Mouse (Mus musculus) heart, embryonic 12.5 days (tissue): ENCODE data around the gene Plce1. TPM values are rescaled to one million over a fixed set of nuclear protein-coding genes. Genes with fewer than 3 reads are reported as not detected.

Experiments
- ATAC-seq: fragments of 200-750 bp; cut with Nextera tagmentation; 2 replicates; pipeline ENCODE4 v1.8.0; 2017; ENCODE audit warnings: moderate TSS enrichment, moderate library complexity; ENCODE audit not compliant: insufficient number of reproducible peaks, low FRiP score
- H3K27ac ChIP-seq: fragments of 300-500 bp; sonication (generic); 2 replicates; pipeline ENCODE4 v1.5.1; 2016; ENCODE audit warnings: mild to moderate bottlenecking, moderate library complexity; ENCODE audit not compliant: poor library complexity, severe bottlenecking
- H3K27me3 ChIP-seq: fragments of 300-500 bp; sonication (generic); replicated peaks from 2 replicates; pipeline ENCODE4 v1.6.1; 2016; ENCODE audit warnings: mild to moderate bottlenecking, moderate library complexity
- H3K36me3 ChIP-seq: fragments of 300-500 bp; sonication (generic); 2 replicates; pipeline ENCODE4 v1.6.1; 2016; ENCODE audit warnings: mild to moderate bottlenecking, moderate library complexity
- H3K4me1 ChIP-seq: fragments of 300-500 bp; sonication (generic); replicated peaks from 2 replicates; pipeline ENCODE4 v1.6.1; 2016; ENCODE audit warnings: mild to moderate bottlenecking
- H3K4me2 ChIP-seq: fragments of 300-500 bp; sonication (generic); 2 replicates; pipeline ENCODE4 v1.6.1; 2016; ENCODE audit warnings: mild to moderate bottlenecking, moderate library complexity
- H3K4me3 ChIP-seq: fragments of 300-500 bp; sonication (generic); 2 replicates; pipeline ENCODE4 v1.5.1; 2016; ENCODE audit warnings: mild to moderate bottlenecking
- H3K9ac ChIP-seq: fragments of 300-500 bp; sonication (generic); 2 replicates; pipeline ENCODE4 v1.6.1; 2016; ENCODE audit warnings: mild to moderate bottlenecking, moderate library complexity
- H3K9me3 ChIP-seq: fragments of 300-500 bp; sonication (generic); replicated peaks from 2 replicates; pipeline ENCODE4 v1.6.1; 2016; ENCODE audit warnings: mild to moderate bottlenecking, moderate library complexity
- WGBS: fragments of 180-500 bp; shearing (Covaris S2); methylation state at CpG from one replicate; pipeline ENCODE4 v1.1.7; 2016; 5-methylcytosine and 5-hydroxymethylcytosine counted together
- polyA plus RNA-seq: library from polyadenylated mRNA; unstranded; fragments of >200 nt; fragmentation: Nextera tagmentation; extraction: Ambion mirVana; gene quantifications from 2 replicates; pipeline ENCODE4 v1.2.1, GENCODE M21; 2016

Gene Plce1
- polyA plus RNA-seq, 1 experiment from 2014 or later, result 8.4 TPM

DNA sequence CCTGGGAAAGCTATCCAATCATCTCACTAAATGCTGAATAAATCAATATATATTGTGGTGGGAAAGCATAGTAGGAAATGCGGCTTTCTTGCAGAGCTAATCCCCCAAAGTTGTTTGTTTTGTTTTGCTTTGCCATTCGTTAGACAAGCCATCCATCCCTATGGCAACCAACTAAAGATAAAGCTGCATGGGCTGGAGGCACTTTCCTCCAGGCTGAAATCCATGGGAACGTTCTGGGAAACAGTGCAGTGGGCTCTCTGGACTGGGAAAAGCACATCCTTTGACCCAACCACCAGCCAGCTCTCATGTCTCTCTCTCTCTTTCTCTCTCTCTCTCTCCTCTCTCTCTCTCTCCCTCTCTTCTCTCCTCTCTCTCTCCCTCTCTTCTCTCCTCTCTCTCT is 248.4 kb downstream of the Plce1 start:
- H3K9me3 ChIP-seq, result no peaks in the 10 kb centered on the region
- peaks cover 25% of the 10 kb centered on the region for H3K36me3 ChIP-seq
- no peak overlapping the region for H3K4me2 ChIP-seq
- no peaks in the 10 kb centered on the region for H3K4me1 ChIP-seq
- H3K27me3 ChIP-seq, result no peaks in the 10 kb centered on the region
- H3K9ac ChIP-seq, result no peak overlapping the region
- no peak overlapping the region for H3K27ac ChIP-seq
- no peak for ATAC-seq
- WGBS, result 7% methylated on average over 3 of the region's 3 CpGs
- no peak overlapping the region for H3K4me3 ChIP-seq

DNA sequence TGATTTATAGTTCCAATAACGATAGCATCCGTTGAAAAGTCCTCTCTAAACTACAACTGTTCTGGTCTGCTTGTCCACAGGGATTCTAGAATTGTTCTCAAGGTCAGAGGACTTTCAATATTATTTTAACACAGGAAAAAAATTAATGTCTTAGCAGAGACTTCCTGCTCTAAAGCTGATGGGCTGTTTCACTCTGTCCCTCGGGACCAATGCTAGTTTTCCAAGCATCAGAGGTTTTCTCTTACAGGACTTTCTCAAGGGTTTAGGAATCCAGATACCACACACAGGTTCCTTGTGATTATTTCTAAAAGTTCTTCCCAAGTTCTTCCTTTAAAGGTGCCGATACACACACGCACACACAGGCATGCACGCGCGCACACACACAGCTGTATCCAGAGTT is 263.6 kb downstream of the Plce1 start:
- Histone ChIP-seq H3K4me1 (peaks cover 4% of the 10 kb centered on the region), H3K4me2 (no peak overlapping the region), H3K36me3 (0 out of 2 replicates have a peak, but pooled peaks cover under 1% of the 10 kb centered on the region), H3K27ac (no peak overlapping the region), H3K9me3 (no peaks in the 10 kb centered on the region), H3K27me3 (no peaks in the 10 kb centered on the region), H3K4me3 (no peak overlapping the region), H3K9ac (no peak overlapping the region)
- no peak for ATAC-seq
- WGBS, result 82% methylated on average over 8 of the region's 8 CpGs

DNA sequence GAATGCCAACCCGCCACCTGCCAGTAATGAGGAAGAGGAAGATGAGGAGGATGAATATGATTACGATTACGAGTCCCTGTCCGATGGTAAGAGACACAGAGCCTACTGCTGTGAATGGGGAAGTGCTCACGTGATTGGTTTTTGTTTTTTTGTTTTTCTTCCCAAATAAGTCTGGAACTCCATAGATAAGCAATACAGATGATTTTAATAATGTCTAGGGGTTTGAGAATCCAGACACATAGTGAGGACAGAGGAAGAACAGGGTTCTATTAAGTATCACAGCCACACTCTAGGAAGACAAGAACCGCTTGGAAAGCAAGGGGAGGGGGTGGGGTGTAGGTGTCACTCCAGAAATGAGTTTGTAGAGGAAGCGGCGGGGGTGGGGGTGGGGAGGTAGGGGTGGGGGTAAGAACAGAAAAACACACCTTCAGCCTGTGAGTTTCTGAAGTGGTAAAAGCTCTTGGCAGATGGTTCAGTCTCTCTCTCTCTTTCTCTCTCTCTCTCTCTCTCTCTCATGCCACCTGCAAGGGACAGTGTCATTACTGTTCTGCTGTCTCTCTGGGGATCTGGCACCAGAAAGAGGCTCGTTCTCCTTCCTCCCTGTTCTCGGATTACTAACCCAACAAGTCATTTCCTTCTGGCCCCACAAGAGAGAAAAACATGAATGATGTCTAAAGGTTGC is 265.0 kb downstream of the Plce1 start:
- Histone ChIP-seq H3K36me3 (0 out of 2 replicates have a peak, but pooled peaks cover 5% of the 10 kb centered on the region), H3K27me3 (no peaks in the 10 kb centered on the region), H3K9me3 (no peaks in the 10 kb centered on the region), H3K4me1 (peaks cover 4% of the 10 kb centered on the region), H3K9ac (no peak overlapping the region), H3K4me3 (no peak overlapping the region), H3K27ac (no peak overlapping the region), H3K4me2 (no peak overlapping the region)
- ATAC-seq, result no peak
- 46% methylated on average over 10 of the region's 10 CpGs for WGBS

DNA sequence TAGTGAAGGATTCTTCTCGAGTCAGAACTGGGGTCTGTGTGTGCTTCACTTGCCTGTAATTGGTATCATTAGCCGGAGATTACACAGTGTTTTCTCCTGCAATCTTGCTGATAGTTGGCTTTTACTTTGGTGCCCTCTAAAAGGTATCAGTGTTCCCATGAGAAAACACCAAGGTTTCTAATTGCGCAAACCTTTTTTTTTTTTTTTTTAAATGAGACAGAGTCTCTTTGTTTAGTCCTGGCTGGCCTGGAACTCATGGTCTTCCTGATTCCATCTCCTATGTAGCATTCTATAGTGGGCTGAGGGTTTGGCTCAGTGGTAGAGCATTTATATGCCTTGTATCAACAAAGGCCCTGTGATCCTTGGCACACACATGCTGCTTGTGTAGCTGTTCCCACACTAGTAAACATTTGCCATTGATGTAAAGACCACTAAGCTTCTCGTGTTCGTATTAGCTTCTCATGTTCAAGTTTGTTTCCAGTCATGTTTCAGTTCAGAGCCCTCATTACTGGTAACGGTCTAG is 265.6 kb downstream of the Plce1 start:
- WGBS, result 52% methylated on average over 6 of the region's 6 CpGs
- 0 out of 2 replicates have a peak, but pooled peaks cover 5% of the 10 kb centered on the region for H3K36me3 ChIP-seq
- H3K27ac ChIP-seq, result no peak overlapping the region
- no peak overlapping the region for H3K4me2 ChIP-seq
- no peaks in the 10 kb centered on the region for H3K9me3 ChIP-seq
- H3K4me1 ChIP-seq, result peaks cover 4% of the 10 kb centered on the region
- no peak for ATAC-seq
- no peak overlapping the region for H3K4me3 ChIP-seq
- no peaks in the 10 kb centered on the region for H3K27me3 ChIP-seq
- H3K9ac ChIP-seq, result no peak overlapping the region

DNA sequence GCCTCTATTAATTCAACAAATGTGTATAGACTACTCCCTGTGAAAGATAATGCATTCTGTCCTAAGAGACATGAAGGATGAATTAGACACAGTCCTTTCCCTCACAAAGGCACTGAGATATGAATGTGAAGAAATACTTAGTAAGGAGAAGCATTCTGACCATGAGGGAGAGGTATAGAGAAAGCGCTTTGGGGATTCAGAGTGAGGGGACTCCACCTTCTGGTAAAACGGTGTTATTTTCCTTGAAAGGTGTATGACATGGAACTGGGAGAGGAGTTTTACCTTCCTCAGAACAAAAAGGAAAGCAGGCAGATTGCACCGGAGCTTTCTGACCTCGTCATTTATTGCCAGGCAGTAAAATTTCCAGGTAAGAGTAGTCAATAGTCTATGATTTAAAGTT is 269.3 kb downstream of the Plce1 start:
- Histone ChIP-seq H3K36me3 (0 out of 2 replicates have a peak, but pooled peaks cover 5% of the 10 kb centered on the region), H3K4me1 (peaks cover 4% of the 10 kb centered on the region), H3K9ac (no peak overlapping the region), H3K9me3 (no peaks in the 10 kb centered on the region), H3K4me3 (no peak overlapping the region), H3K4me2 (no peak overlapping the region), H3K27me3 (no peaks in the 10 kb centered on the region), H3K27ac (no peak overlapping the region)
- no peak for ATAC-seq
- 51% methylated on average over 4 of the region's 4 CpGs for WGBS

DNA sequence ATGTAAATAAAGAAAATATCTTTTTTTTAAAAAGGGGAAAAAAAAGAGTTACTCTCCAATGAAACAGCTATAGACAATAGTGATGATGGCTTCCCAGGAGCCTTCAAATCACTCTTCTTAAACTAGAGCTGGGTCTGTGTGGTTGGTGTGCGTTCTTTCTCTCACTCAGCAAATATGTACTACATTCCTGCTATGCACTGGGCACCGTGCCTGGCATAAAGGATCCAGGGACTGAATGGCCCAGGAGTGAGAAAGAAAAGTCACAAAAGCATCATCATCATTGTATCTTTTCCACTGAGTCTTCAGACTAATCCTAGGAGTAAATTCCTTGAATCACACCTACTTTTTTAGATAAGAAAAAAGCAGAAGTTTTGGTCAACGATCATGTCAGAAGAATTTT is 276.3 kb downstream of the Plce1 start:
- H3K27ac ChIP-seq, result no peak overlapping the region
- H3K27me3 ChIP-seq, result no peaks in the 10 kb centered on the region
- ATAC-seq, result no peak
- no peak overlapping the region for H3K4me3 ChIP-seq
- no peak overlapping the region for H3K4me2 ChIP-seq
- H3K36me3 ChIP-seq, result no peaks in the 10 kb centered on the region
- 79% methylated on average over 3 of the region's 3 CpGs for WGBS
- H3K9ac ChIP-seq, result no peak overlapping the region
- H3K4me1 ChIP-seq, result 0 out of 2 replicates have a peak, but pooled peaks cover 8% of the 10 kb centered on the region
- H3K9me3 ChIP-seq, result no peaks in the 10 kb centered on the region

DNA sequence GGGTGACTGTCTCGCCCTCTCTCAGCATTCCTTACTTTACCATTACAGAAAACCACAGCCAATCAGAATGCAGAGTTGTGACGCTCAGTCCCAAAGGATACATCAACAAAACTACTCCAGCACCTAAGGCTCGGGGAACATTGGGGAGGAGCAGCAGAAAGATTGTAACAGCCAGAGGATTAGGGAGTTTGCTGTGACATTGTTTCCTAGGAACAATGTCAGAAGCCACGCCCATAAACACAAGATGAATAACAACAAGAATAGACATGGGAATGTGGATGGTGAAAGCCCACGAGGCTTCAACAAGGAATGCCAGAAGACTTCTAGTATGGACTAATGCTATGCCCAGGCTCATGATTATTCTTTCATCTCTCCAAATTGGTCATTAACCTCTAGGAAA is 277.1 kb downstream of the Plce1 start:
- WGBS, result 61% methylated on average over 5 of the region's 5 CpGs

DNA sequence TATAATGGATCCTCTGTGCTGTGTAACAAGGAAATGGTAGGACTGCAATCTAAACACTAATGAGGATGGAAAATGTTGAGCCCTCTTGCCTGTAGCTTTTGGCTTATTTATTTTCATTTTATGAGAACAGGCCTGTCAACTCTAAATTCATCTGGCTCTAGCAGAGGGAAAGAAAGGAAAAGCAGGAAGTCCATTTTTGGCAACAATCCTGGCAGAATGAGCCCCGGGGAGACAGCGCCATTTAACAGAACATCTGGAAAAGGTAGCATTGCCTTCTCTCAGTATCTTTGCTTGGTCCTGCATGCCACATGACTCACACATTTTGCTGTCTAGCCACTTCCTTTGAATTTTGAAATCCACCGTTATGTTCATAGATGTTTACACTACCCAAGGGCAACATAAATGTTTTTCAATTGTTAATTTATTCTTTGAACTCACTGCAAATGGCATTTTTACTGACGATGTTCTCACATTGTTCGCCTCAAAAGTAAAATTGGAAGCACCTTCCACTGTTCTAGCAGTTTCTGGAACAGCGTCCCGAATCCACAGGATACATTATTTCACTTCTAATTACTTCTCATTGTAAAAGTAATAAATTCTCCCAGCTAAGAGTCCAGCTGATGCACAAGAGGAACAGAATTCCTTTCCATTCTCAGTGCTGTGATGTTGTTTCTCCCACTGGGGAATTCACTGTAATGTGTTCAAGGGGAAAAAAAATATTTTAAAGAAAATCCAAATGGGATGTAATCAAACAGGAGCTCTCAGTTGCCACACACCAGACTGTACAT is 278.0 kb downstream of the Plce1 start:
- H3K4me2 ChIP-seq, result no peak overlapping the region
- no peak overlapping the region for H3K9ac ChIP-seq
- 67% methylated on average over 7 of the region's 7 CpGs for WGBS
- H3K27ac ChIP-seq, result no peak overlapping the region
- no peaks in the 10 kb centered on the region for H3K9me3 ChIP-seq
- no peaks in the 10 kb centered on the region; the same call in 1 of the 2 replicates for H3K36me3 ChIP-seq
- no peaks in the 10 kb centered on the region for H3K27me3 ChIP-seq
- 0 out of 2 replicates have a peak, but pooled peaks cover 8% of the 10 kb centered on the region for H3K4me1 ChIP-seq
- ATAC-seq, result no peak
- H3K4me3 ChIP-seq, result no peak overlapping the region

More for the DNA sequence above, 277.1 kb downstream of the Plce1 start:
- H3K9ac ChIP-seq, result no peak overlapping the region
- H3K27me3 ChIP-seq, result no peaks in the 10 kb centered on the region
- H3K4me3 ChIP-seq, result no peak overlapping the region
- ATAC-seq, result no peak
- H3K36me3 ChIP-seq, result no peaks in the 10 kb centered on the region
- no peaks in the 10 kb centered on the region for H3K9me3 ChIP-seq
- H3K27ac ChIP-seq, result no peak overlapping the region
- 0 out of 2 replicates have a peak, but pooled peaks cover 8% of the 10 kb centered on the region for H3K4me1 ChIP-seq
- H3K4me2 ChIP-seq, result no peak overlapping the region

DNA sequence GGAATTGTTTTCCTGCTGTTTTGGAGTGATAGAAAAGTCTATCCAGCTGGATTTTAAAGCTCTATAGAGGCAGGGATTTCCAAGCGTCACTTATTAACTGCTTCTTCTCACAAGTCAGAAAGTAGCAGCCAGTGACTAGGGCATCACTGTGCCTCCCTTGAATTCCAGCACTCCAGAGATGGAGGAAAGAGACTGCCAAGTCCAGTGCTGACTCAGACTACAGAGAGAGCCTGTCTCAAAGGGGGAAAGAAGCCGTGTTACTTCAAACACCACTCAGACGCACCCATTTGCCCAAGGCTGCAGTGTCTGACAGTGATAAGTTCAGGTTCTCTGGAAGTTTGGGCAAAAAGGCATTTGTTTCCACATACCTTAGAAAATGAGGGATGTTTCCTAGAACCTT is 279.5 kb downstream of the Plce1 start:
- 66% methylated on average over 3 of the region's 3 CpGs for WGBS
- Histone ChIP-seq H3K27me3 (no peaks in the 10 kb centered on the region), H3K27ac (no peak overlapping the region), H3K4me3 (no peak overlapping the region), H3K4me2 (no peak overlapping the region), H3K36me3 (no peaks in the 10 kb centered on the region; the same call in 1 of the 2 replicates), H3K9me3 (no peaks in the 10 kb centered on the region), H3K9ac (no peak overlapping the region), H3K4me1 (0 out of 2 replicates have a peak, but pooled peaks cover 8% of the 10 kb centered on the region)
- no peak for ATAC-seq

DNA sequence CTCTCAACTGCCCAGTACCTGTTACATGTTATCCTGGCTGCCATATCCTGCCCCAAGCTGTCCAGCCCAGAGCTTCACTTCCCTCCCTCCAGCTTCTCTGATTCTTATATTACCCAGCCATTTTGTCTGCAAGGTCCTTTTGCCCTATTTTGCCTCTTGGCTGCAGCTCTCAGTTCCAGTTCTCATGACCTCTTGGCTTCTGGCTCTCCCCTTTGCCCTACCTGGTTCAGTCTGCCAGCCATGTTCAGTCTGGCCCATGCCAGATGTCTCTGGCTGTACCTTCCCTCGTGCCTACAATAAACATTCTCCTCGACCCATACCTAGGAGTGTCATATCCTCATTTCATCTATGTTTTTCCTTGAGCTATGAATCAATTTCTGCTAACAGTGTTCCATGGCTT is 285.4 kb downstream of the Plce1 start:
- Histone ChIP-seq H3K4me2 (no peak overlapping the region), H3K4me3 (no peak overlapping the region), H3K9me3 (no peaks in the 10 kb centered on the region), H3K27me3 (no peaks in the 10 kb centered on the region), H3K4me1 (no peaks in the 10 kb centered on the region), H3K9ac (no peak overlapping the region), H3K27ac (no peak overlapping the region), H3K36me3 (peaks cover 23% of the 10 kb centered on the region)
- WGBS, result 81% methylated on average over 2 of the region's 2 CpGs
- no peak for ATAC-seq

DNA sequence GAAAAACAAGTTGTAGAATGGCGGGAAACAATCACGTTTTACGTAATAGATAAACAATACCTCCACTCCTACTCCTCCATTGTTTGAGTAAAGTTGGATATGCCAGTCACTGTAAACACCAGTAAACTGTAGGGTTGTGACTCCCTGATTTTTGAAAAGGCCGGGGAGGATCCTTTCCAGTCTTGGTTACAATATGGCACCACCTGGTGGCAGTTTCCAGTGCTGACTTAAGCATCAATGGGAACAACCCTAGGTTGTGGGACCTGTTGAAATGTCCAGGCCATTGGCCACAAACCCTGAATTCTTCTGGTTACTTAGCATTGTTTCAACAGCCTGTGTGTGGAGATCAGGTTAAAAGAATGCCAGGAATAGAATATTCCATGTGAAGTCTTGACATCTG is 294.6 kb downstream of the Plce1 start:
- no peak overlapping the region for H3K4me3 ChIP-seq
- no peak overlapping the region for H3K4me2 ChIP-seq
- H3K9ac ChIP-seq, result no peak overlapping the region
- 46% methylated on average over 4 of the region's 4 CpGs for WGBS
- H3K27me3 ChIP-seq, result no peaks in the 10 kb centered on the region
- no peaks in the 10 kb centered on the region for H3K9me3 ChIP-seq
- no peaks in the 10 kb centered on the region for H3K4me1 ChIP-seq
- peaks cover 15% of the 10 kb centered on the region for H3K36me3 ChIP-seq
- no peak for ATAC-seq
- no peak overlapping the region for H3K27ac ChIP-seq
